In genomic region chr2:167043400-167044121, GRCm38 (mm10) we compare ENCODE assay signal across 9 mouse cellular contexts. TPM values are rescaled to one million over a fixed set of nuclear protein-coding genes. Genes with fewer than 3 reads are reported as not detected.
DNase-seq lines count a peak whose midpoint lies in the region; ATAC-seq lines count a peak whose summit lies in the region.
"Had no signal": no experiment of that assay in that cellular context is flagged by ENCODE, and none has a peak within 500 bp of the region (broad histone marks: within the 10 kb centered on the region; RNA-seq: fewer than 3 reads in every experiment).

No protein-coding gene starts in this region.

- intact Hi-C loops in gastrocnemius, postnatal 14 days (cut with DNase I; ENCODE audit: low total_unique reads) = no loop called here

- peak; percentile 74 for ATAC-seq in heart, embryonic 13.5 days (ENCODE audit: extremely low read depth, insufficient number of reproducible peaks, low FRiP score, low TSS enrichment)
- ATAC-seq in liver, embryonic 11.5 days (replicated peaks; ENCODE audit: low FRiP score) = peak; percentile 99
- ATAC-seq: lung, postnatal 0 days had no signal

- peak overlapping the region; percentile 27; the same call in 1 of the 2 replicates for H3K4me2 ChIP-seq in heart, embryonic 13.5 days
- H3K4me2 ChIP-seq in liver, embryonic 11.5 days = peak overlapping the region; percentile 54

- 0 out of 2 replicates have a peak overlapping the region, but pooled peaks have one; percentile 33 for H3K9ac ChIP-seq in heart, embryonic 13.5 days
- peak overlapping the region; percentile 59 for H3K9ac ChIP-seq in liver, embryonic 11.5 days (ENCODE audit: low read depth, low read length)

- peaks cover 96% of the 10 kb centered on the region for H3K36me3 ChIP-seq in heart, embryonic 13.5 days
- peaks cover 57% of the 10 kb centered on the region for H3K36me3 ChIP-seq in liver, embryonic 11.5 days (ENCODE audit: control insufficient read depth, insufficient read depth, low read length)

- WGBS in heart, embryonic 13.5 days = 45% methylated on average over 12 of the region's 12 CpGs
- 50% methylated on average over 12 of the region's 12 CpGs for WGBS in liver, embryonic 11.5 days

- H3K27ac ChIP-seq in heart, embryonic 13.5 days (replicated peaks) = peak overlapping the region; percentile 68
- peak overlapping the region; percentile 95 for H3K27ac ChIP-seq in liver, embryonic 11.5 days (ENCODE audit: low read depth, low read length)

- H3K27me3 ChIP-seq in heart, embryonic 13.5 days (replicated peaks) = no peaks in the 10 kb centered on the region
- no peaks in the 10 kb centered on the region for H3K27me3 ChIP-seq in liver, embryonic 11.5 days (replicated peaks; ENCODE audit: control insufficient read depth, insufficient read depth, low read length)
- H3K27me3 ChIP-seq: CH12.LX had no signal

- peaks cover 25% of the 10 kb centered on the region for H3K4me1 ChIP-seq in heart, embryonic 13.5 days
- H3K4me1 ChIP-seq in liver, embryonic 11.5 days (replicated peaks; ENCODE audit: control insufficient read depth, insufficient read depth, low read length) = peaks cover 33% of the 10 kb centered on the region

- no peak for DNase-seq in heart, adult 8-10 months (ENCODE audit: low spot score)
- DNase-seq in c-Kit-positive CD71-positive TER-119-negative erythroid progenitor cells, embryonic 14.5 days (ENCODE audit: low read depth) = peak; percentile 92
- peak; percentile 65 for DNase-seq in liver, embryonic 11.5 days (ENCODE audit: low spot score)
- DNase-seq in spleen, postnatal 4 days (ENCODE audit: low spot score in 2 of 2) = peak; percentile 77 to 78
- DNase-seq in layer of hippocampus, postnatal 36 days = no peak
- no peak for DNase-seq in gastrocnemius, postnatal 14 days

- H3K4me3 ChIP-seq in heart, embryonic 13.5 days = no peak overlapping the region
- H3K4me3 ChIP-seq in liver, embryonic 11.5 days (ENCODE audit: low read depth, low read length) = peak overlapping the region; percentile 5; the same call in 1 of the 2 replicates

- no peaks in the 10 kb centered on the region for H3K9me3 ChIP-seq in heart, embryonic 13.5 days
- H3K9me3 ChIP-seq in liver, embryonic 11.5 days (ENCODE audit: control insufficient read depth, low read length) = no peaks in the 10 kb centered on the region

RNA-seq across cellular contexts. Expression of gene Znfx1, which starts 19.3 kb away (rescaled TPM):
- polyA plus RNA-seq in heart, embryonic 13.5 days (2015; fragmentation: Nextera tagmentation; extraction: Ambion mirVana) = 5.1 and 6.3 TPM in 2 replicates
- total RNA-seq in heart, adult 8-10 months (2022) = 10 to 100 TPM; 29.2 to 47.0 (median 40.3) TPM
- 10.1 and 11.2 TPM in 2 replicates for polyA plus RNA-seq in liver, embryonic 11.5 days (2014; fragmentation: Nextera tagmentation; extraction: Ambion mirVana)
- 10 to 100 TPM; 42.7 to 49.1 TPM for total RNA-seq in layer of hippocampus, postnatal 36 days (2021)
- 10 to 100 TPM; 14.5 to 14.8 TPM for total RNA-seq in gastrocnemius, postnatal 14 days (2021)

RNA-seq across cellular contexts. Expression of gene Ddx27, which starts 28.6 kb away (rescaled TPM):
- polyA plus RNA-seq in heart, embryonic 13.5 days (2015; fragmentation: Nextera tagmentation; extraction: Ambion mirVana) = 31.1 and 31.6 TPM in 2 replicates
- 10 to 100 TPM in 3 of 4 experiments, 1 to 10 TPM in 1; 9.0 to 12.3 (median 10.7) TPM for total RNA-seq in heart, adult 8-10 months (2022)
- 102 and 103 TPM in 2 replicates for polyA plus RNA-seq in liver, embryonic 11.5 days (2014; fragmentation: Nextera tagmentation; extraction: Ambion mirVana)
- total RNA-seq in layer of hippocampus, postnatal 36 days (2021) = 10 to 100 TPM; 28.6 to 34.2 TPM
- 1 to 10 TPM; 6.8 to 8.0 TPM for total RNA-seq in gastrocnemius, postnatal 14 days (2021)

RNA-seq across cellular contexts. Expression of gene Stau1, which starts 47.5 kb away (rescaled TPM):
- 57.1 and 57.3 TPM in 2 replicates for polyA plus RNA-seq in heart, embryonic 13.5 days (2015; fragmentation: Nextera tagmentation; extraction: Ambion mirVana)
- total RNA-seq in heart, adult 8-10 months (2022) = 10 to 100 TPM; 40.7 to 48.5 (median 44.1) TPM
- 57.1 and 59.5 TPM in 2 replicates for polyA plus RNA-seq in liver, embryonic 11.5 days (2014; fragmentation: Nextera tagmentation; extraction: Ambion mirVana)
- total RNA-seq in layer of hippocampus, postnatal 36 days (2021) = 10 to 100 TPM; 59.0 to 67.2 TPM
- 10 to 100 TPM; 40.0 to 41.7 TPM for total RNA-seq in gastrocnemius, postnatal 14 days (2021)

Comparison
In these comparisons a context has a peak if more than half of its experiments do, and no peak if none do; other contexts are left out.
1. DNase-seq: peak in c-Kit-positive CD71-positive TER-119-negative erythroid progenitor cells, embryonic 14.5 days (single experiment), liver, embryonic 11.5 days (single experiment) and spleen, postnatal 4 days (2 of 2); none in heart, adult 8-10 months (single experiment), layer of hippocampus, postnatal 36 days (0 of 2) and gastrocnemius, postnatal 14 days (single experiment).